ENCODE assay signal across 8 mouse cellular contexts in genomic region chr5:125106191-125106590, GRCm38 (mm10).
A peak's percentile ranks its signal among the peaks of the same experiment; 100 is the strongest.
DNase-seq lines count a peak whose midpoint lies in the region; ATAC-seq and TF ChIP-seq lines count a peak whose summit lies in the region.

No protein-coding gene starts in this region.

- H3K36me3 ChIP-seq in liver, embryonic 12.5 days = peaks cover 75% of the 10 kb centered on the region
- H3K36me3 ChIP-seq in liver, embryonic 15.5 days (replicated peaks) = peaks cover 33% of the 10 kb centered on the region
- H3K36me3 ChIP-seq in spleen, adult 2 months (ENCODE audit: control insufficient read depth, insufficient read depth, low read length) = peaks cover 23% of the 10 kb centered on the region
- H3K36me3 ChIP-seq in midbrain, embryonic 16.5 days (ENCODE audit: control insufficient read depth, insufficient read depth, low read length) = peaks cover 20% of the 10 kb centered on the region

- no peak overlapping the region for H3K9ac ChIP-seq in liver, embryonic 12.5 days
- no peak overlapping the region for H3K9ac ChIP-seq in liver, embryonic 15.5 days
- H3K9ac ChIP-seq in midbrain, embryonic 16.5 days (ENCODE audit: low read depth, low read length) = no peak overlapping the region

- DNase-seq in liver = peak; percentile 29
- peak; percentile 84 to 92 for DNase-seq in adrenal gland, adult (ENCODE audit: inconsistent age in 2 of 2, low spot score in 1 of 2)
- peak; percentile 63 for DNase-seq in gastrocnemius, postnatal 10 days
- DNase-seq in spleen, adult 2 months (ENCODE audit: low read depth in 1 of 2, low spot score in 2 of 2) = peak; percentile 25 to 57
- DNase-seq in right cerebral cortex, postnatal 4 days = no peak

- no peak for TF ChIP-seq CTCF in spleen, adult 2 months (IDR thresholded peaks at IDR 0.05; ENCODE audit: extremely low read depth, insufficient read depth, insufficient read length, insufficient replicate concordance)

- H3K27me3 ChIP-seq in liver, embryonic 12.5 days (replicated peaks) = no peaks in the 10 kb centered on the region
- no peaks in the 10 kb centered on the region for H3K27me3 ChIP-seq in liver, embryonic 15.5 days
- H3K27me3 ChIP-seq in spleen, adult 2 months (ENCODE audit: control insufficient read depth, insufficient read depth, low read length) = no peaks in the 10 kb centered on the region
- H3K27me3 ChIP-seq in midbrain, embryonic 16.5 days (ENCODE audit: control insufficient read depth, insufficient read depth, low read depth, low read length) = no peaks in the 10 kb centered on the region

- H3K27ac ChIP-seq in liver, embryonic 12.5 days = no peak overlapping the region
- H3K27ac ChIP-seq in liver, embryonic 15.5 days (replicated peaks) = no peak overlapping the region
- 0 out of 2 replicates have a peak overlapping the region, but pooled peaks have one; percentile 2 for H3K27ac ChIP-seq in spleen, adult 2 months (ENCODE audit: insufficient read depth, low read length)
- no peak overlapping the region for H3K27ac ChIP-seq in midbrain, embryonic 16.5 days (ENCODE audit: low read length)

- no peak; the same call in 1 of the 2 replicates for ATAC-seq in liver, embryonic 12.5 days
- ATAC-seq in liver, embryonic 15.5 days (ENCODE audit: insufficient read depth) = no peak
- no peak for ATAC-seq in midbrain, embryonic 16.5 days

- H3K9me3 ChIP-seq in liver, embryonic 12.5 days (replicated peaks) = no peaks in the 10 kb centered on the region
- H3K9me3 ChIP-seq in liver, embryonic 15.5 days (replicated peaks) = no peaks in the 10 kb centered on the region
- no peaks in the 10 kb centered on the region for H3K9me3 ChIP-seq in midbrain, embryonic 16.5 days (replicated peaks; ENCODE audit: control insufficient read depth, low read length, poor library complexity, severe bottlenecking)

- no peak overlapping the region for H3K4me3 ChIP-seq in liver, embryonic 12.5 days
- H3K4me3 ChIP-seq in liver, embryonic 15.5 days (replicated peaks) = no peak overlapping the region
- peak overlapping the region; percentile 6; the same call in 1 of the 2 replicates for H3K4me3 ChIP-seq in spleen, adult 2 months (ENCODE audit: extremely low read depth, insufficient read depth, insufficient read length)
- no peak overlapping the region for H3K4me3 ChIP-seq in midbrain, embryonic 16.5 days (ENCODE audit: low read depth, low read length)

- WGBS in liver, embryonic 12.5 days (ENCODE audit: insufficient replicate concordance) = 36% methylated on average over 16 of the region's 16 CpGs
- WGBS in liver, embryonic 15.5 days (ENCODE audit: insufficient replicate concordance) = 32% methylated on average over 16 of the region's 16 CpGs
- 4% methylated on average over 16 of the region's 16 CpGs for WGBS in spleen, adult 2 months
- WGBS in midbrain, embryonic 16.5 days = 93% methylated on average over 16 of the region's 16 CpGs

- TF ChIP-seq POLR2A in spleen, adult 2 months (IDR thresholded peaks at IDR 0.05; ENCODE audit: low read depth, low read length) = no peak

- H3K4me1 ChIP-seq in liver, embryonic 12.5 days = peaks cover 50% of the 10 kb centered on the region
- H3K4me1 ChIP-seq in liver, embryonic 15.5 days (replicated peaks) = peaks cover 26% of the 10 kb centered on the region
- H3K4me1 ChIP-seq in spleen, adult 2 months (ENCODE audit: control insufficient read depth, insufficient read depth, insufficient read length) = peaks cover 8% of the 10 kb centered on the region; the same call in 1 of the 2 replicates
- peaks cover 21% of the 10 kb centered on the region for H3K4me1 ChIP-seq in midbrain, embryonic 16.5 days (ENCODE audit: control insufficient read depth, insufficient read depth, low read length)

- H3K4me2 ChIP-seq in liver, embryonic 12.5 days = no peak overlapping the region
- 0 out of 2 replicates have a peak overlapping the region, but pooled peaks have one; percentile 5 for H3K4me2 ChIP-seq in liver, embryonic 15.5 days
- no peak overlapping the region for H3K4me2 ChIP-seq in midbrain, embryonic 16.5 days (ENCODE audit: low read length)
